Mouse (Mus musculus): Measurements from ENCODE around the gene Mafk. TPM values are rescaled to one million over a fixed set of nuclear protein-coding genes. Genes with fewer than 3 reads are reported as not detected.
A peak's percentile ranks its signal among the peaks of the same experiment; 100 is the strongest.

Gene Mafk
- polyA plus RNA-seq, 1 experiment from 2014 or later: 5.7 TPM

DNA sequence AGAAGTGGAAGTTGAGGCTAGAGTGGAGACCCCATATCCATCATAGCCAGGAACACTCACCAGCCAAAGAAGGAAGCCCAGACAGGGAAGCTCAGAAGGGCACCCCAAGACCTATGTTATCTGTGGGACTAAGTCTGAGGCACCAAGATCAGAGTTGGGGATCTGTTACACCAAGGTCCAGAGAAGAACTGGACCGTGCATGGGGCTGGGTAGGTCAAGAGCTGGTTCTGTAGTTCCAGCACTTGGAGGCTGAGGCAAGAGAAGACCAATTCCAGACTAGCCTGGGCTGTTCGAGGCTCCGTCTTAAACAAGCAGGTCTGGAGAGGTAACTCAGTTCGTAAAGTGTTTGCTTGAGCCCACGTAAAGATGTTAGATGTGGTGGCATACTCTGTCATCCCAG is 2.8 kb downstream of the Mafk start:
- Histone ChIP-seq H3K27ac (ENCODE audit: low read depth, low read length) (no peak overlapping the region), H3K4me2 (ENCODE audit: low read depth, low read length) (no peak overlapping the region), H3K27me3 (ENCODE audit: control insufficient read depth, insufficient read depth, low read length) (no peaks in the 10 kb centered on the region), H3K36me3 (ENCODE audit: control insufficient read depth, insufficient read depth, low read length) (no peaks in the 10 kb centered on the region), H3K9ac (replicated peaks; ENCODE audit: low read depth, low read length) (no peak overlapping the region), H3K4me1 (ENCODE audit: control insufficient read depth, insufficient read depth, low read length) (peaks cover 47% of the 10 kb centered on the region), H3K9me3 (ENCODE audit: control insufficient read depth, low read length) (no peaks in the 10 kb centered on the region), H3K4me3 (ENCODE audit: low read depth, low read length) (no peak overlapping the region)
- ATAC-seq (ENCODE audit: low read depth): no peak
- WGBS: 97% methylated on average over 5 of the region's 5 CpGs

DNA sequence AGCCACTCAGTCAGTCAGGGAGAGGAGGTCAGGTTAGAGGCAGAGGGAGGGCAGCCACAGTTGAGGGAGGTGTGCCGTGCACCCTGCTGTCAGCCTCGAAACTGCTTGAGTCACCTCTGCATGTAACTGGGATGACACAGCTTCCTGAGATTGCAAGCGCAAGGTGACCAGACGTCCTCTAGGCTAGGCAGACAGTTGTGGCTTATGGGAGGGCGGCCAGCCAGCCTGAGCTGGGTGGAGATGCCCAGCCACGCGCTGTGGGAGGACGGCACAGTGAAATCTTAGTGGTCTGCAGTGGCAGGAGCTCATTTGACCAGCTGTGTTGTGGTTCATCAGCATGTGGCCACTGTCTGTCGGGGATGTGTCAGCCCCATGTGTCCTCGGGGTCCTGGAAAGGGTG is 3.6 kb downstream of the Mafk start:
- Histone ChIP-seq H3K4me1 (ENCODE audit: control insufficient read depth, insufficient read depth, low read length) (peaks cover 49% of the 10 kb centered on the region), H3K4me2 (ENCODE audit: low read depth, low read length) (no peak overlapping the region), H3K9me3 (ENCODE audit: control insufficient read depth, low read length) (no peaks in the 10 kb centered on the region), H3K27ac (ENCODE audit: low read depth, low read length) (no peak overlapping the region), H3K9ac (replicated peaks; ENCODE audit: low read depth, low read length) (no peak overlapping the region), H3K27me3 (ENCODE audit: control insufficient read depth, insufficient read depth, low read length) (no peaks in the 10 kb centered on the region), H3K36me3 (ENCODE audit: control insufficient read depth, insufficient read depth, low read length) (no peaks in the 10 kb centered on the region), H3K4me3 (ENCODE audit: low read depth, low read length) (no peak overlapping the region)
- WGBS: 72% methylated on average over 10 of the region's 10 CpGs
- no peak for ATAC-seq (ENCODE audit: low read depth)

DNA sequence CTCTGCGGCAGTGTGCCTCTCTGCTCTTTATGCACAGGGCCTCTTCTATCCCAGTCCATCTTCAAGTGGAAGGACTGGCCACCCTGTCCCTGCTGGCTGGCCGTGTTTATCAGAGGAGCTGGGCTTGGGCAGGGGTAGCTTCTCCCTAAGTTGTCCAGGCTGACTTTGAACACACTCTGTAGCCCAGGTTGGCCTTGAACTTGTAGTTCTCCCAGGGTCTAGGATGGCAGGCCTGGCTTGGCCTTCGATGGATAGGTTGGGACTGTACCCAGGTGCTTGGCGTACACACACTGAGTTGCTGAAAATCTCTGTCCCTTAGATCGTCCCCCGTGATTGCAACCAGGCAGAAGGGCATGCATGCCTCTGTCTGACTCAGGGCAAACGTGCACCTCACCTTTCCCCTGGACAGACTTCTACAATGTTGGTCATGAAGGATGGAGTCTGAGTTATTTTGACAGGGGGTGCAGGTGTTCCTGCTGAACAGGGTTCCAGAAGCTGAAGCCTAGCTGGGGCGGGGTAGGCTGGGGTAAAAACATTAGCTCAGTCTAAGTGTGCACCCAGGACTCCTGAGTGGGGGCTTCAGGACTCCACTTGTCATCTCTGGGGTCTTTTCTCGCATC is 4.8 kb downstream of the Mafk start:
- H3K9ac ChIP-seq (replicated peaks; ENCODE audit: low read depth, low read length): no peak overlapping the region; the same call in 1 of the 2 replicates
- ATAC-seq (ENCODE audit: low read depth): no peak
- H3K9me3 ChIP-seq (ENCODE audit: control insufficient read depth, low read length): no peaks in the 10 kb centered on the region
- peaks cover 47% of the 10 kb centered on the region for H3K4me1 ChIP-seq (ENCODE audit: control insufficient read depth, insufficient read depth, low read length)
- H3K4me3 ChIP-seq (ENCODE audit: low read depth, low read length): no peak overlapping the region
- H3K27me3 ChIP-seq (ENCODE audit: control insufficient read depth, insufficient read depth, low read length): no peaks in the 10 kb centered on the region
- 79% methylated on average over 9 of the region's 9 CpGs for WGBS
- no peak overlapping the region for H3K4me2 ChIP-seq (ENCODE audit: low read depth, low read length)
- H3K36me3 ChIP-seq (ENCODE audit: control insufficient read depth, insufficient read depth, low read length): 0 out of 2 replicates have a peak, but pooled peaks cover 3% of the 10 kb centered on the region
- peak overlapping the region; percentile 34; the same call in 1 of the 2 replicates for H3K27ac ChIP-seq (ENCODE audit: low read depth, low read length)

DNA sequence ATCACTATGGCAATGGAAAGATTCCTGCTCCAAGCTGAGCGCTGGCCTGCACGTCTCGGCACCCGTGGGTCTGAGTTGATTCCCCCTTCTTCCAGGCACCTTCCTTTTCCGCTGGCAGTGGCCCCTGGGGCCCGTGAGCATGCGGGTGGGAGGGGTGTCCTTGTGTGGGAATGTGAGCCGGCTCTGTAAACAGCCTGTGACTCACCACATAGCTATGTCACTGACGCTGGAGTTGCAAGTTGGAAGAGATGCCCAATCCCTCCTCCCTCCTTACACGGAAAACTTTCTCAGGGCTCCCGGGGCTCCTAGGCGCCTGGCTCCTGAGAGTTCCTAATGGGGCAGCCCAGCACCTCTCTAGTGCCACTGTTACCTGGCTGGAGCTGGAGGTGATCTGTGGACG is 5.6 kb downstream of the Mafk start:
- Histone ChIP-seq H3K4me2 (ENCODE audit: low read depth, low read length) (peak overlapping the region; percentile 60), H3K4me3 (ENCODE audit: low read depth, low read length) (no peak overlapping the region), H3K9ac (replicated peaks; ENCODE audit: low read depth, low read length) (0 out of 2 replicates have a peak overlapping the region, but pooled peaks have one; percentile 54), H3K36me3 (ENCODE audit: control insufficient read depth, insufficient read depth, low read length) (0 out of 2 replicates have a peak, but pooled peaks cover 3% of the 10 kb centered on the region), H3K9me3 (ENCODE audit: control insufficient read depth, low read length) (no peaks in the 10 kb centered on the region), H3K27me3 (ENCODE audit: control insufficient read depth, insufficient read depth, low read length) (no peaks in the 10 kb centered on the region), H3K27ac (ENCODE audit: low read depth, low read length) (peak overlapping the region; percentile 91), H3K4me1 (ENCODE audit: control insufficient read depth, insufficient read depth, low read length) (peaks cover 45% of the 10 kb centered on the region)
- peak; percentile 30; the same call in 1 of the 2 replicates for ATAC-seq (ENCODE audit: low read depth)
- 16% methylated on average over 13 of the region's 13 CpGs for WGBS

DNA sequence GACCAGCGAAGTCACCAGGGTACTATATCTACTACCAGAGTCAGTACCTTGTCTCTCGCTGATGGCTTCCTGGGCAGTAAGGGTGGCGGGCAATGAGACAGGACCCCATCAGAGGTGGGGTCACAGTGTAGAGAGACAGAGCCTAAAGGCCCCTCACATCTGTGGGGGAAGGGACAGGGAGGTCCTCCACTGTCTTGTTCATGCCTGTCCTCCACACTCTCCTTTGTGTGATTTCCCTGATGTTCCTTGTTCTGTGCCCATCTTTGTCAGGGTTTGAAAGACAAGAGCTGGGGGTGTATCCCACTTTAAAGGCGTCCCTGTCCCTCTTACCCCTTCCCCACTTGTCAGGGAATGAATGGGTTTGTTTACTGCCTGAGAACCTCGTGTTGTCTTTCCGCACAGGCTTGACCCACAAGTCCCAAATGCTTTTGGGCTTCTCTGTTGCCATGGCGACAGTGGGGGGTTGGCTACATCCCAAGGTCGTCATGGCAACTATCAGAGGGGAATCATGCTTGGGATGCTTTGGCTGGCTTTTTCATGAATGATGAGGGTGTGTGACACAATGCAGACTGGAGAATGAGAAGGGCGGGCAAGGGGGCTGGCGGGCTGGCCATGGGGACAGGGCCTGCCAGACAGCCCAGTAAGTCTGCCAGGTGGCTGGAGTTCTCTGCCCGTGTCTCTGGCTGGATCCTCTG is 6.3 kb downstream of the Mafk start:
- Histone ChIP-seq H3K4me1 (ENCODE audit: control insufficient read depth, insufficient read depth, low read length) (peaks cover 38% of the 10 kb centered on the region), H3K27me3 (ENCODE audit: control insufficient read depth, insufficient read depth, low read length) (no peaks in the 10 kb centered on the region), H3K36me3 (ENCODE audit: control insufficient read depth, insufficient read depth, low read length) (0 out of 2 replicates have a peak, but pooled peaks cover 3% of the 10 kb centered on the region), H3K9ac (replicated peaks; ENCODE audit: low read depth, low read length) (peak overlapping the region; percentile 54), H3K9me3 (ENCODE audit: control insufficient read depth, low read length) (no peaks in the 10 kb centered on the region), H3K27ac (ENCODE audit: low read depth, low read length) (peak overlapping the region; percentile 91), H3K4me3 (ENCODE audit: low read depth, low read length) (peak overlapping the region; percentile 29), H3K4me2 (ENCODE audit: low read depth, low read length) (peak overlapping the region; percentile 60)
- ATAC-seq (ENCODE audit: low read depth): peak; percentile 87
- 12% methylated on average over 11 of the region's 11 CpGs for WGBS

DNA sequence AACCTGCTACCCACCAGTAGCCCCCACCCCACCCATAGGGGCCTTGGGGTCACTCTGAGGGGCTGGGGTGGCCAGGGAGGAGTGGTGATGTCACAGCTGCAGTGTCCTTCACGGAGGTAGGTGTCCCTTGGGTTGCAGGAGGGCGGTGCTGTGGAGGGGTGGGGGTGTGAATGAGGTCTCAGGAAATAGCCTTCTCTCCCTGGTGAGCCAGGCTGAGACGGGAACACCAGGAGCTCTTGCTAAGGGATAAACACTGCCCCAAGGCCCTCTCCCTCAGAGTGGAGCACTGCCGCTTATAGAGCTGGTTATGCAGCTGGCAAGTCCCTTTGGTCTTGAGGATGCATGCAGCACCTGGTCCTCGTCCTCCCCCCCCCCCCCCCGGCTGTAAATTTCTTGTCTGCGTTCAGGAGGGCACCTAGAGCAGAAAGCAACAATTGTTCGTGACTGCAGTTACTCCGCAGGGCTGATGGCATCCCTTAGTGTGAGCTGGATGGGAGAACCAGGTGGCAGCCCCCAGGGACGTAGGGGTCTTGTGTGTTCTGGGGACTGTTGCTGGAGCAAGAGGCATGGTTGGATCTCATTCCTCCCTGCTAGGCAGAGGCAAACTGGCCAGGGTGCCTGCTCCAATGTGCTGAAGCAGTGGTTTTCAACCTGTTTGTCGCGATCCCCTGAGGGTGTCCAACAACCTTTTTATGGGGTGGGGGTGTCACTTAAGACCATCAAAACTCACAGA is 7.0 kb downstream of the Mafk start:
- Histone ChIP-seq H3K27me3 (ENCODE audit: control insufficient read depth, insufficient read depth, low read length) (no peaks in the 10 kb centered on the region), H3K4me1 (ENCODE audit: control insufficient read depth, insufficient read depth, low read length) (peaks cover 35% of the 10 kb centered on the region), H3K27ac (ENCODE audit: low read depth, low read length) (peak overlapping the region; percentile 91), H3K4me3 (ENCODE audit: low read depth, low read length) (peak overlapping the region; percentile 29), H3K36me3 (ENCODE audit: control insufficient read depth, insufficient read depth, low read length) (0 out of 2 replicates have a peak, but pooled peaks cover 3% of the 10 kb centered on the region), H3K4me2 (ENCODE audit: low read depth, low read length) (peak overlapping the region; percentile 60), H3K9me3 (ENCODE audit: control insufficient read depth, low read length) (no peaks in the 10 kb centered on the region), H3K9ac (replicated peaks; ENCODE audit: low read depth, low read length) (peak overlapping the region; percentile 54)
- WGBS: 16% methylated on average over 12 of the region's 12 CpGs
- peak; percentile 57 for ATAC-seq (ENCODE audit: low read depth)

DNA sequence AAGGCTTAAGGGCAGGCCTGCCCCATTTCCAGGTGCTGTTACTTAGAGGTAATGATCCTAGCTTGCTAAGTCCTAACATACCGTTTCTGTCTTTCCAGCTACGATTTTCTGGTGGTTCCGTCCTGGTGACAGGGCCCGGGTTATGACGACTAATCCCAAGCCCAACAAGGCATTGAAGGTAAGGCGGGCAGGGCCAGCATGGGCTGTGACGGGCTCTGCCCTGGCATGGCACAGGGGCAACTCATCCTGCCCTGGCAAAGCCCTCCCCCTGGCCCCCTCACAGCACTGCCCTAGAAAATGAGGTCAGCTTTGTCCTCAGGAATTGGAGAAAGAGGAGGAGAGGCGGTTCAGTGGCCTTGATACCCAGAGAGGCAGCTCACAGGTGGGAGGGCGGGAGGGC is 7.7 kb downstream of the Mafk start:
- Histone ChIP-seq H3K9me3 (ENCODE audit: control insufficient read depth, low read length) (no peaks in the 10 kb centered on the region), H3K4me3 (ENCODE audit: low read depth, low read length) (no peak overlapping the region), H3K4me1 (ENCODE audit: control insufficient read depth, insufficient read depth, low read length) (peaks cover 37% of the 10 kb centered on the region), H3K27me3 (ENCODE audit: control insufficient read depth, insufficient read depth, low read length) (no peaks in the 10 kb centered on the region), H3K27ac (ENCODE audit: low read depth, low read length) (peak overlapping the region; percentile 91; the same call in 1 of the 2 replicates), H3K9ac (replicated peaks; ENCODE audit: low read depth, low read length) (0 out of 2 replicates have a peak overlapping the region, but pooled peaks have one; percentile 54), H3K4me2 (ENCODE audit: low read depth, low read length) (peak overlapping the region; percentile 60), H3K36me3 (ENCODE audit: control insufficient read depth, insufficient read depth, low read length) (0 out of 2 replicates have a peak, but pooled peaks cover 3% of the 10 kb centered on the region)
- no peak for ATAC-seq (ENCODE audit: low read depth)
- WGBS: 93% methylated on average over 9 of the region's 9 CpGs

DNA sequence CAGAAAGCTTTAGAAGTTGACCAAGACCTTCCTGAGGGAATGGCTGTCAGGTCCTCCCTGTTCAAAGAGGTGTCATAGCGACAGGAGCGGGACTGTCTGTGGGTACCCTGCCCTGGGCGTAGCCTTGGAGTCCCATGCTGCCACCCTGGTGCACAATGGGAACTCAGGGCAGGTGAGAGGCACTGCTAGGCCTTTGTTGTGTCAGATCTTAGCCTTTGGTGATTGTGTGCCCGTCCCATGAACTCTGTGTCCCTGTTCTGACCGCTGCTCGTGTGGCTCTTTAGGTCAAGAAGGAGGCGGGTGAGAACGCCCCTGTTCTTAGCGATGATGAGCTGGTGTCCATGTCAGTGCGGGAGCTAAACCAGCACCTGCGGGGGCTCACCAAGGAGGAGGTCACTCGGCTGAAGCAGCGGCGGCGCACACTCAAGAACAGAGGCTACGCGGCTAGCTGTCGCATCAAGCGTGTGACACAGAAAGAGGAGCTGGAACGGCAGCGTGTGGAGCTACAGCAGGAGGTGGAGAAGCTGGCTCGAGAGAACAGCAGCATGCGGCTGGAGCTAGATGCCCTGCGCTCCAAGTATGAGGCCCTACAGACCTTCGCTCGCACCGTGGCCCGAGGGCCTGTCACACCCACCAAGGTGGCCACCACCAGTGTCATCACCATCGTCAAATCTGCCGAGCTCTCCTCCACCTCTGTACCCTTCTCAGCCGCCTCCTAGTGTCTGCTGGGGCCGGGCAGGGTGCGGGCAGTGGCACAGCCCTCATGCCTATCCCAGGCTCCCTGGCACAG is 8.7 kb downstream of the Mafk start:
- H3K9me3 ChIP-seq (ENCODE audit: control insufficient read depth, low read length): no peaks in the 10 kb centered on the region
- peaks cover 38% of the 10 kb centered on the region for H3K4me1 ChIP-seq (ENCODE audit: control insufficient read depth, insufficient read depth, low read length)
- ATAC-seq (ENCODE audit: low read depth): no peak
- no peaks in the 10 kb centered on the region for H3K27me3 ChIP-seq (ENCODE audit: control insufficient read depth, insufficient read depth, low read length)
- H3K36me3 ChIP-seq (ENCODE audit: control insufficient read depth, insufficient read depth, low read length): 0 out of 2 replicates have a peak, but pooled peaks cover 3% of the 10 kb centered on the region
- H3K4me2 ChIP-seq (ENCODE audit: low read depth, low read length): no peak overlapping the region
- WGBS: 93% methylated on average over 33 of the region's 33 CpGs
- no peak overlapping the region for H3K9ac ChIP-seq (replicated peaks; ENCODE audit: low read depth, low read length)
- no peak overlapping the region for H3K27ac ChIP-seq (ENCODE audit: low read depth, low read length)
- H3K4me3 ChIP-seq (ENCODE audit: low read depth, low read length): no peak overlapping the region

Measured in neural tube, embryonic 14.5 days (tissue).